Mouse (Mus musculus) G1E (cell line): ENCODE data around the gene Xntrpc. TPM values are rescaled to one million over a fixed set of nuclear protein-coding genes. Genes with fewer than 3 reads are reported as not detected.

Experiments
- ATAC-seq: 2 replicates; pipeline ENCODE4 v1.8.0; 2016; ENCODE audit warnings: mild to moderate bottlenecking; ENCODE audit not compliant: insufficient number of reproducible peaks, poor library complexity, low FRiP score, severe bottlenecking; ENCODE audit errors: extremely low read depth
- DNase-seq: peaks from one replicate; pipeline ENCODE4 v3.0.0; 2012; ENCODE audit warnings: low spot score
- H3K27me3 ChIP-seq: 2 replicates; pipeline ENCODE4 v1.6.1; 2012; ENCODE audit warnings: mild to moderate bottlenecking, low read length, inconsistent platforms; ENCODE audit not compliant: insufficient read depth
- H3K36me3 ChIP-seq: replicated peaks from 2 replicates; pipeline ENCODE3; 2012; ENCODE audit warnings: mild to moderate bottlenecking, inconsistent platforms
- H3K4me1 ChIP-seq: 2 replicates; pipeline ENCODE4 v1.6.1; 2012; ENCODE audit warnings: low read depth, low read length, inconsistent platforms, mixed read lengths; ENCODE audit not compliant: insufficient read depth
- H3K4me3 ChIP-seq: 2 replicates; pipeline ENCODE4 v1.5.1; 2012; ENCODE audit warnings: low read depth, mild to moderate bottlenecking, inconsistent platforms, low read length, moderate library complexity, mixed read lengths
- H3K9me3 ChIP-seq: replicated peaks from 2 replicates; pipeline ENCODE4 v1.6.1; 2012; ENCODE audit warnings: inconsistent platforms
- CTCF ChIP-seq: IDR thresholded peaks from 2 replicates; pipeline ENCODE4 v1.5.1; 2012; ENCODE audit warnings: low read depth, low read length, inconsistent platforms, mixed read lengths
- GATA1 ChIP-seq: IDR thresholded peaks from 2 replicates; pipeline ENCODE4 v1.6.1; 2012; ENCODE audit warnings: borderline replicate concordance, low read length, inconsistent platforms, mixed read lengths
- GATA2 ChIP-seq: IDR thresholded peaks from 2 replicates; pipeline ENCODE4 v1.6.1; 2012; ENCODE audit warnings: low read depth, low read length, inconsistent platforms, borderline replicate concordance
- POLR2AphosphoS5 ChIP-seq: IDR thresholded peaks from 2 replicates; pipeline ENCODE4 v1.6.1; 2012; ENCODE audit warnings: low read depth, low read length, inconsistent platforms; ENCODE audit not compliant: insufficient replicate concordance
- TAL1 ChIP-seq: conservative IDR thresholded peaks from 2 replicates; pipeline ENCODE4 v1.6.1; 2012; ENCODE audit warnings: low read depth, low read length, inconsistent platforms, mixed read lengths
- polyA plus RNA-seq: library from polyadenylated mRNA; stranded (reverse); fragments of >175 nt; gene quantifications from 2 replicates; pipeline ENCODE4 v1.2.3, GENCODE M21; 2012
- total RNA-seq, 2 experiments: library from RNA; stranded (forward) in 1 of 2; stranded (reverse) in 1 of 2; fragments of 200-1000 nt in 1 of 2; fragments of >200 nt in 1 of 2; fragmentation: Nextera tagmentation in 1 of 2; gene quantifications; 2 replicates each; pipeline ENCODE4 v1.2.3; 2014 to 2017

Xntrpc gene
- total and polyA plus RNA-seq, 3 experiments: 0.21 to 1.4 (median 0.44) TPM

DNA sequence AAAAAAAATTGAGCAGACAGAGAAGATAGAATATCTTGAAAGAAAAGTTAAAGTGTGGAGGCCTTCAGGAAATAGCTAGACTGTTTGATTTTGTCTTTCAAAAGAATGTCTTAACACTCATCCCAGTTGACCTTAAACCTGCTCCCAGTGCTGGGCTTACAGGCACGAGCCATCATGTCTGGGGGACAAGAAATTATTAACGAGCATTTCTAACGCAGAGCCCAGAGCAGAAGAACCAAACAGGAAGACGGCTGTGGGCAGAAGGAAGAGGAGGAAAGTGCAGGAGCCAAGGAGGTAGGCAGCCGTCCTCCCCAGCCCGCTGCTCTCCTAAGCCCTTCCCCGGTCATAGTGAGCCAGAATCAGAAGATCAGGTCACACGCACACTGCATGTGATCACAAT is 14.8 kb downstream of the Xntrpc start:
- peaks cover 2% of the 10 kb centered on the region; the same call in 1 of the 2 replicates for H3K4me1 ChIP-seq
- no peak overlapping the region for H3K4me3 ChIP-seq
- TF ChIP-seq GATA2: no peak
- no peak for TF ChIP-seq GATA1
- no peak for TF ChIP-seq POLR2AphosphoS5
- no peak for TF ChIP-seq CTCF
- no peak for TF ChIP-seq TAL1
- no peaks in the 10 kb centered on the region for H3K27me3 ChIP-seq
- DNase-seq (no peak), ATAC-seq (no peak)
- H3K36me3 ChIP-seq: peaks cover 96% of the 10 kb centered on the region
- H3K9me3 ChIP-seq: no peaks in the 10 kb centered on the region

DNA sequence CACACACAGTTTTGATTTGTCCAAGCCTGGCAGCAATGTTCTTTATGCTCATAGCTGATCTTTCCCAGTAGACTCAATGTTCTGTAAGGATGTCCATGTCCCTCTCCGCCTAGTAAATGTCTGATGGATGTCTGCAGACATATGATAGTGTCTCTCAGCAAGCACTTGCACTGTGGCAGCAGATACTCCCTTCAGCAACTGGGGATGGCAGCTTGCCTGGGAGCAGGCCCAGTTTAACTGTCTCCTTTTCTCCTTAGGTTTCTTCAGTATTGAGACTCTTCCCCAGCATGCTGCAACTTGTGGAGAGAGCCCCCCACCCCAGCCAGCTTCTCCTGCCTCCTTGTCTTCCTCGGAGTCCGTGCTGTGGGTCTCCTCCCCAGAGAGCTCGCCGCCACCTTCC is 16.3 kb downstream of the Xntrpc start:
- TF ChIP-seq POLR2AphosphoS5: no peak
- TF ChIP-seq TAL1: no peak
- no peak for TF ChIP-seq GATA2
- no peak for TF ChIP-seq GATA1
- no peak for TF ChIP-seq CTCF
- Histone ChIP-seq H3K36me3 (peaks cover 87% of the 10 kb centered on the region), H3K9me3 (no peaks in the 10 kb centered on the region), H3K4me3 (no peak overlapping the region), H3K4me1 (peaks cover 2% of the 10 kb centered on the region; the same call in 1 of the 2 replicates), H3K27me3 (no peaks in the 10 kb centered on the region; the same call in 1 of the 2 replicates)
- DNase-seq (no peak), ATAC-seq (no peak)

DNA sequence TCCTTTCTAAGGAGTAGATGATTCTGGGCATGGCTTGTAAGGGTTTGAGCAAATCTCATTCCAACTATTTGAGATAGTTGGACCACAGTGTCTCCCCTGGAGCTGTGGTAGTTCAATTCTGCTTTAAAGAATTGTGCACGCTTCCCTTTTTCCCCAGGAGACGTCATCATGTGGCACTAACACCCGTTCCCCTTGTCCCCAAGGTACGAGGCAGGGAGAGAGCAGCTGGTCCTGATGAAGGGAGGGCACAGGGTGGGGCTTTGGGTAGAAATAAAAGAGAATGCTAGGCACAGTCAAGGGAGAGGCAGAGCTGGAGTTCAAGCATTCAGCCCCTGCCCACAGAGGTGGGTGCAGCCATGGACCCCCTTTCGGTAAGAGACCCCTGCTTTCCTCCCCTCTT is 17.3 kb downstream of the Xntrpc start, which contains the start of gene Trpc2:
Trpc2 (plus strand) TSS at position 301 of the 400 bp plus-strand sequence.
- ATAC-seq (no peak), DNase-seq (no peak)
- Histone ChIP-seq H3K27me3 (no peaks in the 10 kb centered on the region; the same call in 1 of the 2 replicates), H3K4me1 (no peaks in the 10 kb centered on the region), H3K4me3 (no peak within 1 kb of the TSS), H3K9me3 (no peaks in the 10 kb centered on the region), H3K36me3 (peaks cover 77% of the 10 kb centered on the region)
- TF ChIP-seq CTCF (no peak), TAL1 (no peak), GATA1 (no peak), GATA2 (no peak), POLR2AphosphoS5 (no peak)

DNA sequence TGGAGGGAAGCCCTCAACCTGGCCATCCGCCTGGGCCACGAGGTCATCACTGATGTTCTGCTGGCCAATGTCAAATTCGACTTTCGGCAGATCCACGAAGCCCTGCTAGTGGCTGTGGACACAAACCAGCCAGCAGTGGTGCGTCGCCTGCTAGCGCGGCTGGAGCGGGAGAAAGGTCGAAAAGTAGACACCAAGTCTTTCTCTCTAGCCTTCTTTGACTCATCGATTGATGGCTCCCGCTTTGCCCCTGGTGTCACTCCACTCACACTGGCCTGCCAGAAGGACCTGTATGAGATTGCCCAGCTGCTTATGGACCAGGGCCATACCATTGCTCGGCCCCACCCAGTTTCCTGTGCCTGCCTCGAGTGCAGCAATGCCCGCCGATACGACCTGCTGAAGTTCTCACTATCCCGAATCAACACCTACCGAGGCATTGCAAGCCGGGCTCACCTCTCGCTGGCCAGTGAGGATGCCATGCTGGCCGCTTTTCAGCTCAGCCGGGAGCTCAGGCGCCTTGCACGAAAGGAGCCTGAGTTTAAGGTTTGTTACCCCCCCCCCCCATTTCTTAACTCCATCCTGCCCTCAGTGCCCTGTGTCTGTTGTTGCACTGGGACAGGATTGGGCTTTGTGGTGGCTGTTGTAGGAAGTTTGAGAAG is 18.7 kb downstream of the Xntrpc start:
- Histone ChIP-seq H3K27me3 (peaks cover 3% of the 10 kb centered on the region; the same call in 1 of the 2 replicates), H3K36me3 (peaks cover 63% of the 10 kb centered on the region), H3K9me3 (no peaks in the 10 kb centered on the region), H3K4me3 (no peak overlapping the region), H3K4me1 (no peaks in the 10 kb centered on the region)
- ATAC-seq (no peak), DNase-seq (no peak)
- TF ChIP-seq CTCF: no peak
- TF ChIP-seq TAL1: no peak
- no peak for TF ChIP-seq GATA1
- TF ChIP-seq POLR2AphosphoS5: no peak
- TF ChIP-seq GATA2: no peak

DNA sequence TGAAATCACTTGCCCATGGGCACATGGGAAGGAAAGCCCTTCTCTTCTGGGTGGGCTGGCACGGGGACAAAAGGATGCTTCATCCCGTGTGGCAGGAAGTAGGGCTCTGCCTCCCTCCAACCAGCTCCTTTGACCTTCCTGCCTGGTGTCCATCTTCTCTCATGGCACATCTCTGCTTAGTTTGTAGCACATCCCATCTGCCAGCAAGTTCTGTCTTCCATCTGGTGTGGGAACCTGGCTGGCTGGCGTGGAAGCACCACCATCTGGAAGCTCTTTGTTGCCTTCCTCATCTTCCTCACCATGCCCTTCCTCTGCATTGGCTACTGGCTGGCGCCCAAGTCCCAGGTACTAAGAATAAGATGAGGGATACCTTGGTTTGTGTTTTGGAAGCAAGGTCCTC is 21.8 kb downstream of the Xntrpc start:
- peaks cover 33% of the 10 kb centered on the region for H3K36me3 ChIP-seq
- no peak for TF ChIP-seq GATA2
- TF ChIP-seq POLR2AphosphoS5: no peak
- no peak for TF ChIP-seq GATA1
- no peak for DNase-seq
- H3K4me3 ChIP-seq: no peak overlapping the region
- ATAC-seq: no peak
- peaks cover 14% of the 10 kb centered on the region for H3K27me3 ChIP-seq
- H3K9me3 ChIP-seq: no peaks in the 10 kb centered on the region
- H3K4me1 ChIP-seq: no peaks in the 10 kb centered on the region

DNA sequence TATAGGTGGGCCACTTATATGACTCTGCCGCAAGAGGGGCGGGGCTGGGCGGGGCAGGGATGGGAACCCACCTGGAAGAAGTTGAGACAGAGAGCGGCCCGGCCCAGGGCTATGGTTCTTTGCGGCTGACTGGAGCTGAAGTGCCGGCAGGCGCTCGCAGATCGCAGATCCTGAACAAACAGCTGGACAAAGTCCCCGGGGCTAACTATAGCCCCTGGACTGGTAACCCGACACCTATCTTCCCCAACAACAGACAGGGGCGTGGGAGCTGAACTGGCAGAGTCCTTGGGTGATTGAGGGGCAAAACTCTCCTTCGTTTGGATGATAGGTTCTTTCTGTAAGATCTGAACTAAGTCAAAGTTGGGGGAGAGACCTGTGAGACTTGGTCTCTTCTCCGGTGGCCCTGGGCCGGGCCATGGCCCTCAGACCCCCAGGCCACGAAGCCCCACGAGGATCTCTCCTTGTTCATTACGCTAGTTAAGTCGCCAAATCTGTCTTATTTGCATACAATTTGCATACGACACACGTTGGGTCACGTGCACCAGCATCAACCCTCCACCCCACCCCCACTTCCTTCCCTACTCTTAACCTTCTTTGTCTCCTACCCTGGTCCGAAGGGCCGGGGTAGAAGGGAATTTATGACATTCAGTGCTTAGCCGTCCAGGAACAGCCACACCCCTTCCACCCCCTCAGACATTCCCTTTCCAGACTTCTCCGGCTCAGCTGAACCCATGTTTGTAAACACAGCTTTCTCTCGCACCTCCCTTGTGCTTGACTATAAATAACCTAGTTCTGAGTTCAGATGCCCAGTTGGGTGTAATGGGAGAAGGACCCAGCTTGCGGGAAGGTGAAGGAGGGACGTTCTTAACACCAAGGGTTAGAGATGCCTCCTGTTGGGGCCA is 34.5 kb downstream of the Xntrpc start:
- peaks cover 26% of the 10 kb centered on the region for H3K4me1 ChIP-seq
- no peak overlapping the region for H3K4me3 ChIP-seq
- H3K9me3 ChIP-seq: no peaks in the 10 kb centered on the region
- no peaks in the 10 kb centered on the region for H3K36me3 ChIP-seq
- ATAC-seq (no peak), DNase-seq (no peak)
- TF ChIP-seq TAL1 (no peak), GATA2 (no peak), POLR2AphosphoS5 (no peak), CTCF (no peak), GATA1 (no peak)
- peaks cover 72% of the 10 kb centered on the region for H3K27me3 ChIP-seq
